Mouse (Mus musculus): ENCODE data around the gene Nubp2. TPM values are rescaled to one million over a fixed set of nuclear protein-coding genes. Genes with fewer than 3 reads are reported as not detected.

Nubp2 gene
- polyA plus RNA-seq, 1 experiment from 2014 or later: 61.3 TPM

GRCm38 (mm10) chr17:24874989-24875388 is 11.2 kb downstream of the Nubp2 start:
- Histone ChIP-seq H3K36me3 (ENCODE audit: control insufficient read depth, insufficient read depth, low read length) (no peaks in the 10 kb centered on the region), H3K9ac (ENCODE audit: low read depth, low read length) (no peak overlapping the region), H3K4me3 (ENCODE audit: low read length) (no peak overlapping the region), H3K27me3 (replicated peaks; ENCODE audit: control insufficient read depth, insufficient read depth, low read length) (no peaks in the 10 kb centered on the region), H3K4me1 (ENCODE audit: control insufficient read depth, insufficient read depth, low read length) (peaks cover 10% of the 10 kb centered on the region), H3K9me3 (ENCODE audit: control insufficient read depth, low read length) (no peaks in the 10 kb centered on the region), H3K27ac (ENCODE audit: low read length) (no peak overlapping the region), H3K4me2 (ENCODE audit: low read depth, low read length) (no peak overlapping the region)
- 0 out of 2 replicates have a peak, but pooled peaks have one; percentile 41 for ATAC-seq
- 73% methylated on average over 8 of the region's 8 CpGs for WGBS

GRCm38 (mm10) chr17:24874405-24874745 is 11.8 kb downstream of the Nubp2 start:
- Histone ChIP-seq H3K4me2 (ENCODE audit: low read depth, low read length) (no peak overlapping the region), H3K9me3 (ENCODE audit: control insufficient read depth, low read length) (no peaks in the 10 kb centered on the region), H3K4me1 (ENCODE audit: control insufficient read depth, insufficient read depth, low read length) (peaks cover 10% of the 10 kb centered on the region), H3K4me3 (ENCODE audit: low read length) (no peak overlapping the region), H3K27me3 (replicated peaks; ENCODE audit: control insufficient read depth, insufficient read depth, low read length) (no peaks in the 10 kb centered on the region), H3K36me3 (ENCODE audit: control insufficient read depth, insufficient read depth, low read length) (no peaks in the 10 kb centered on the region), H3K9ac (ENCODE audit: low read depth, low read length) (no peak overlapping the region), H3K27ac (ENCODE audit: low read length) (no peak overlapping the region)
- WGBS: 50% methylated on average over 1 of the region's 1 CpGs
- ATAC-seq: no peak

GRCm38 (mm10) chr17:24873695-24874404 is 12.3 kb downstream of the Nubp2 start:
- H3K9ac ChIP-seq (ENCODE audit: low read depth, low read length): no peak overlapping the region
- 52% methylated on average over 4 of the region's 4 CpGs for WGBS
- H3K9me3 ChIP-seq (ENCODE audit: control insufficient read depth, low read length): no peaks in the 10 kb centered on the region
- H3K36me3 ChIP-seq (ENCODE audit: control insufficient read depth, insufficient read depth, low read length): no peaks in the 10 kb centered on the region
- no peak overlapping the region for H3K4me3 ChIP-seq (ENCODE audit: low read length)
- no peak overlapping the region for H3K27ac ChIP-seq (ENCODE audit: low read length)
- ATAC-seq: no peak
- H3K4me2 ChIP-seq (ENCODE audit: low read depth, low read length): no peak overlapping the region
- no peaks in the 10 kb centered on the region for H3K27me3 ChIP-seq (replicated peaks; ENCODE audit: control insufficient read depth, insufficient read depth, low read length)
- peaks cover 10% of the 10 kb centered on the region for H3K4me1 ChIP-seq (ENCODE audit: control insufficient read depth, insufficient read depth, low read length)

GRCm38 (mm10) chr17:24867914-24868313 is 18.2 kb downstream of the Nubp2 start:
- no peak overlapping the region for H3K4me2 ChIP-seq (ENCODE audit: low read depth, low read length)
- H3K36me3 ChIP-seq (ENCODE audit: control insufficient read depth, insufficient read depth, low read length): 0 out of 2 replicates have a peak, but pooled peaks cover 3% of the 10 kb centered on the region
- no peak overlapping the region for H3K4me3 ChIP-seq (ENCODE audit: low read length)
- H3K9ac ChIP-seq (ENCODE audit: low read depth, low read length): no peak overlapping the region
- no peak overlapping the region for H3K27ac ChIP-seq (ENCODE audit: low read length)
- no peak for ATAC-seq
- WGBS: 95% methylated on average over 10 of the region's 10 CpGs
- no peaks in the 10 kb centered on the region for H3K4me1 ChIP-seq (ENCODE audit: control insufficient read depth, insufficient read depth, low read length)
- no peaks in the 10 kb centered on the region for H3K9me3 ChIP-seq (ENCODE audit: control insufficient read depth, low read length)
- H3K27me3 ChIP-seq (replicated peaks; ENCODE audit: control insufficient read depth, insufficient read depth, low read length): no peaks in the 10 kb centered on the region

- Histone ChIP-seq H3K4me1 (ENCODE audit: control insufficient read depth, insufficient read depth, low read length) (no peaks in the 10 kb centered on the region), H3K27me3 (replicated peaks; ENCODE audit: control insufficient read depth, insufficient read depth, low read length) (no peaks in the 10 kb centered on the region), H3K36me3 (ENCODE audit: control insufficient read depth, insufficient read depth, low read length) (0 out of 2 replicates have a peak, but pooled peaks cover 11% of the 10 kb centered on the region), H3K9me3 (ENCODE audit: control insufficient read depth, low read length) (no peaks in the 10 kb centered on the region), H3K9ac (ENCODE audit: low read depth, low read length) (no peak within 1 kb of the TSS), H3K4me3 (ENCODE audit: low read length) (no peak within 1 kb of the TSS), H3K27ac (ENCODE audit: low read length) (no peak within 1 kb of the TSS), H3K4me2 (ENCODE audit: low read depth, low read length) (no peak within 1 kb of the TSS)
- 87% methylated on average over 8 of the region's 8 CpGs for WGBS
- ATAC-seq: no peak
Observed at GRCm38 (mm10) chr17:24865776-24866175, 20.4 kb downstream of the Nubp2 start, which contains the start of gene Igfals. TSS of gene Igfals (plus strand) at chr17:24865997.

GRCm38 (mm10) chr17:24861785-24862184 is 24.4 kb downstream of the Nubp2 start:
- H3K27me3 ChIP-seq (replicated peaks; ENCODE audit: control insufficient read depth, insufficient read depth, low read length): no peaks in the 10 kb centered on the region
- H3K4me1 ChIP-seq (ENCODE audit: control insufficient read depth, insufficient read depth, low read length): no peaks in the 10 kb centered on the region
- no peaks in the 10 kb centered on the region for H3K9me3 ChIP-seq (ENCODE audit: control insufficient read depth, low read length)
- H3K27ac ChIP-seq (ENCODE audit: low read length): no peak overlapping the region
- no peak overlapping the region for H3K9ac ChIP-seq (ENCODE audit: low read depth, low read length)
- no peak overlapping the region for H3K4me3 ChIP-seq (ENCODE audit: low read length)
- 0 out of 2 replicates have a peak, but pooled peaks cover 11% of the 10 kb centered on the region for H3K36me3 ChIP-seq (ENCODE audit: control insufficient read depth, insufficient read depth, low read length)
- H3K4me2 ChIP-seq (ENCODE audit: low read depth, low read length): no peak overlapping the region
- 92% methylated on average over 3 of the region's 3 CpGs for WGBS
- no peak for ATAC-seq

GRCm38 (mm10) chr17:24860076-24860475 is 26.1 kb downstream of the Nubp2 start:
- no peak overlapping the region for H3K4me2 ChIP-seq (ENCODE audit: low read depth, low read length)
- 95% methylated on average over 8 of the region's 8 CpGs for WGBS
- H3K27ac ChIP-seq (ENCODE audit: low read length): no peak overlapping the region
- H3K9ac ChIP-seq (ENCODE audit: low read depth, low read length): no peak overlapping the region
- H3K36me3 ChIP-seq (ENCODE audit: control insufficient read depth, insufficient read depth, low read length): 0 out of 2 replicates have a peak, but pooled peaks cover 8% of the 10 kb centered on the region
- H3K9me3 ChIP-seq (ENCODE audit: control insufficient read depth, low read length): no peaks in the 10 kb centered on the region
- no peak overlapping the region for H3K4me3 ChIP-seq (ENCODE audit: low read length)
- ATAC-seq: peak; percentile 27; the same call in 1 of the 2 replicates
- no peaks in the 10 kb centered on the region for H3K4me1 ChIP-seq (ENCODE audit: control insufficient read depth, insufficient read depth, low read length)
- no peaks in the 10 kb centered on the region for H3K27me3 ChIP-seq (replicated peaks; ENCODE audit: control insufficient read depth, insufficient read depth, low read length)

- WGBS: 87% methylated on average over 6 of the region's 6 CpGs
- 0 out of 2 replicates have a peak, but pooled peaks cover 8% of the 10 kb centered on the region for H3K36me3 ChIP-seq (ENCODE audit: control insufficient read depth, insufficient read depth, low read length)
- no peaks in the 10 kb centered on the region for H3K9me3 ChIP-seq (ENCODE audit: control insufficient read depth, low read length)
- no peaks in the 10 kb centered on the region for H3K4me1 ChIP-seq (ENCODE audit: control insufficient read depth, insufficient read depth, low read length)
- no peak overlapping the region for H3K4me3 ChIP-seq (ENCODE audit: low read length)
- H3K27me3 ChIP-seq (replicated peaks; ENCODE audit: control insufficient read depth, insufficient read depth, low read length): no peaks in the 10 kb centered on the region
- no peak overlapping the region for H3K9ac ChIP-seq (ENCODE audit: low read depth, low read length)
- no peak overlapping the region for H3K4me2 ChIP-seq (ENCODE audit: low read depth, low read length)
- peak; percentile 73 for ATAC-seq
- no peak overlapping the region for H3K27ac ChIP-seq (ENCODE audit: low read length)
Observed at GRCm38 (mm10) chr17:24858967-24859366, 27.2 kb downstream of the Nubp2 start.

- Histone ChIP-seq H3K4me1 (ENCODE audit: control insufficient read depth, insufficient read depth, low read length) (no peaks in the 10 kb centered on the region), H3K36me3 (ENCODE audit: control insufficient read depth, insufficient read depth, low read length) (peaks cover 11% of the 10 kb centered on the region; the same call in 1 of the 2 replicates), H3K27me3 (replicated peaks; ENCODE audit: control insufficient read depth, insufficient read depth, low read length) (no peaks in the 10 kb centered on the region), H3K9me3 (ENCODE audit: control insufficient read depth, low read length) (no peaks in the 10 kb centered on the region), H3K27ac (ENCODE audit: low read length) (no peak overlapping the region), H3K4me2 (ENCODE audit: low read depth, low read length) (no peak overlapping the region), H3K9ac (ENCODE audit: low read depth, low read length) (no peak overlapping the region), H3K4me3 (ENCODE audit: low read length) (no peak overlapping the region)
- no peak for ATAC-seq
- 85% methylated on average over 8 of the region's 8 CpGs for WGBS
Observed at GRCm38 (mm10) chr17:24857831-24858470, 28.2 kb downstream of the Nubp2 start.

Measured in intestine, embryonic 16.5 days (tissue).